ENCODE assay signal across 8 mouse cellular contexts in genomic region chr8:3514681-3515247, GRCm38 (mm10). TPM values are rescaled to one million over a fixed set of nuclear protein-coding genes. Genes with fewer than 3 reads are reported as not detected.
DNase-seq lines count a peak whose midpoint lies in the region; ATAC-seq and TF ChIP-seq lines count a peak whose summit lies in the region.

No protein-coding gene starts in this region.

- no peak overlapping the region for H3K27ac ChIP-seq in ES-E14 (ENCODE audit: insufficient read depth, low read depth, low read length, poor library complexity, severe bottlenecking)
- H3K27ac ChIP-seq in heart, embryonic 15.5 days, result 0 out of 2 replicates have a peak overlapping the region, but pooled peaks have one; percentile 11
- H3K27ac ChIP-seq in liver, embryonic 12.5 days, result peak overlapping the region; percentile 59

- DNase-seq in cerebellum, adult 11 months, result peak; percentile 47
- DNase-seq in cerebellum, postnatal 36 days, result no peak
- DNase-seq in ES-E14 (ENCODE audit: low read depth, low spot score), result no peak
- DNase-seq in retina, embryonic 14.5 days (ENCODE audit: low spot score), result no peak
- DNase-seq in left cerebral cortex, adult 11 months (ENCODE audit: low spot score), result no peak

- peak overlapping the region; percentile 58; the same call in 1 of the 2 replicates for H3K9ac ChIP-seq in ES-E14 (ENCODE audit: insufficient read depth, low read depth, low read length, poor library complexity, severe bottlenecking)
- H3K9ac ChIP-seq in heart, embryonic 15.5 days, result peak overlapping the region; percentile 34
- H3K9ac ChIP-seq in liver, embryonic 12.5 days, result peak overlapping the region; percentile 71

- no peak for ATAC-seq in heart, embryonic 15.5 days (replicated peaks; ENCODE audit: insufficient number of reproducible peaks, insufficient read depth, low FRiP score, low read depth)
- ATAC-seq in liver, embryonic 12.5 days, result no peak
- ATAC-seq in megakaryocyte-erythroid progenitor cell, adult 5-6 weeks (replicated peaks; ENCODE audit: low FRiP score, low TSS enrichment, poor library complexity, severe bottlenecking), result no peak

- peaks cover 0 to 7% of the 10 kb centered on the region in 2 experiments; a peak in 2 of 4 replicates for H3K4me1 ChIP-seq in ES-E14 (ENCODE audit: control insufficient read depth in 2 of 2, insufficient read depth in 2 of 2, low read length in 2 of 2, poor library complexity in 1 of 2)
- peaks cover 15% of the 10 kb centered on the region for H3K4me1 ChIP-seq in heart, embryonic 15.5 days (replicated peaks)
- H3K4me1 ChIP-seq in liver, embryonic 12.5 days, result peaks cover 34% of the 10 kb centered on the region

- WGBS in heart, embryonic 15.5 days, result 34% methylated on average over 13 of the region's 13 CpGs
- WGBS in liver, embryonic 12.5 days (ENCODE audit: insufficient replicate concordance), result 35% methylated on average over 13 of the region's 13 CpGs

- H3K9me3 ChIP-seq in ES-E14 (ENCODE audit: control insufficient read depth, insufficient read depth, low read depth, low read length), result no peaks in the 10 kb centered on the region
- no peaks in the 10 kb centered on the region for H3K9me3 ChIP-seq in heart, embryonic 15.5 days (replicated peaks)
- no peaks in the 10 kb centered on the region for H3K9me3 ChIP-seq in liver, embryonic 12.5 days (replicated peaks)

- in situ Hi-C loops in ES-E14 (cut with MboI; ENCODE audit: low sequenced_read_pairs in 2 of 2, unreplicated experiment in 2 of 2), result no loop called here

- peak overlapping the region; percentile 71 to 91; a peak in 3 of 4 replicates for H3K4me3 ChIP-seq in ES-E14 (ENCODE audit: insufficient read depth in 1 of 2, low read depth in 1 of 2, low read length in 2 of 2, poor library complexity in 1 of 2, severe bottlenecking in 1 of 2)
- peak overlapping the region; percentile 65 for H3K4me3 ChIP-seq in heart, embryonic 15.5 days
- peak overlapping the region; percentile 73 for H3K4me3 ChIP-seq in liver, embryonic 12.5 days

- H3K4me2 ChIP-seq in heart, embryonic 15.5 days, result peak overlapping the region; percentile 98
- peak overlapping the region; percentile 91 for H3K4me2 ChIP-seq in liver, embryonic 12.5 days

- H3K27me3 ChIP-seq in heart, embryonic 15.5 days, result no peaks in the 10 kb centered on the region
- no peaks in the 10 kb centered on the region for H3K27me3 ChIP-seq in liver, embryonic 12.5 days (replicated peaks)

- H3K36me3 ChIP-seq in ES-E14 (ENCODE audit: control insufficient read depth, insufficient read depth, low read length, poor library complexity, severe bottlenecking), result peaks cover 18% of the 10 kb centered on the region
- H3K36me3 ChIP-seq in heart, embryonic 15.5 days, result peaks cover 22% of the 10 kb centered on the region; the same call in 1 of the 2 replicates
- peaks cover 39% of the 10 kb centered on the region for H3K36me3 ChIP-seq in liver, embryonic 12.5 days

TF ChIP-seq in ES-E14, 5 proteins besides CTCF, POLR2A, EP300 and RAD21:
- TF ChIP-seq ZC3H11A (IDR thresholded peaks at IDR 0.05; ENCODE audit: borderline replicate concordance, low read depth, low read length), result no peak
- TF ChIP-seq CHD2 (IDR thresholded peaks at IDR 0.05; ENCODE audit: low read depth, low read length), result no peak
- no peak for TF ChIP-seq HCFC1 (IDR thresholded peaks at IDR 0.05; ENCODE audit: borderline replicate concordance, insufficient read depth, low read length)
- no peak for TF ChIP-seq MAFK (IDR thresholded peaks at IDR 0.05; ENCODE audit: insufficient read depth, low read depth, low read length)
- TF ChIP-seq ZNF384 (IDR thresholded peaks at IDR 0.05; ENCODE audit: low read depth, low read length), result no peak

RNA-seq across cellular contexts. Expression of gene Pnpla6, which starts 0.4 kb away (rescaled TPM):
- total RNA-seq in ES-E14 (2012; rRNA removed), result 125 and 201 TPM in 2 replicates
- polyA plus RNA-seq in heart, embryonic 15.5 days (2015; fragmentation: Nextera tagmentation; extraction: Ambion mirVana), result 14.2 and 18.6 TPM in 2 replicates
- polyA plus RNA-seq in liver, embryonic 12.5 days (2016; fragmentation: Nextera tagmentation; extraction: Ambion mirVana), result 14.7 and 17.1 TPM in 2 replicates
- total RNA-seq in megakaryocyte-erythroid progenitor cell, adult 5-6 weeks (2014; fragmentation: Nextera tagmentation), result 80.9 and 107 TPM in 2 replicates
- 28.9 and 35.4 TPM in 2 replicates for total RNA-seq in megakaryocyte-erythroid progenitor cell, adult 5-6 weeks (2017)

RNA-seq across cellular contexts. Expression of gene Mcoln1, which starts 14.5 kb away (rescaled TPM):
- 48.6 and 79.9 TPM in 2 replicates for total RNA-seq in ES-E14 (2012; rRNA removed)
- 42.3 and 54.2 TPM in 2 replicates for polyA plus RNA-seq in heart, embryonic 15.5 days (2015; fragmentation: Nextera tagmentation; extraction: Ambion mirVana)
- polyA plus RNA-seq in liver, embryonic 12.5 days (2016; fragmentation: Nextera tagmentation; extraction: Ambion mirVana), result 25.7 and 26.9 TPM in 2 replicates
- 47.2 and 49.7 TPM in 2 replicates for total RNA-seq in megakaryocyte-erythroid progenitor cell, adult 5-6 weeks (2014; fragmentation: Nextera tagmentation)
- 21.0 and 23.1 TPM in 2 replicates for total RNA-seq in megakaryocyte-erythroid progenitor cell, adult 5-6 weeks (2017)

RNA-seq across cellular contexts. Expression of gene Zfp358, which starts 21.8 kb away (rescaled TPM):
- 5.1 and 7.1 TPM in 2 replicates for total RNA-seq in ES-E14 (2012; rRNA removed)
- 26.4 and 34.9 TPM in 2 replicates for polyA plus RNA-seq in heart, embryonic 15.5 days (2015; fragmentation: Nextera tagmentation; extraction: Ambion mirVana)
- 7.9 and 8.1 TPM in 2 replicates for polyA plus RNA-seq in liver, embryonic 12.5 days (2016; fragmentation: Nextera tagmentation; extraction: Ambion mirVana)
- total RNA-seq in megakaryocyte-erythroid progenitor cell, adult 5-6 weeks (2014; fragmentation: Nextera tagmentation), result 8.8 and 9.3 TPM in 2 replicates
- 2.7 and 5.9 TPM in 2 replicates for total RNA-seq in megakaryocyte-erythroid progenitor cell, adult 5-6 weeks (2017)

RNA-seq across cellular contexts. Expression of gene Tex45, which starts 44.1 kb away (rescaled TPM):
- 0.16 TPM in 1 of 2 replicates, not detected in the other for total RNA-seq in ES-E14 (2012; rRNA removed)
- polyA plus RNA-seq in heart, embryonic 15.5 days (2015; fragmentation: Nextera tagmentation; extraction: Ambion mirVana), result not detected in 2 replicates
- polyA plus RNA-seq in liver, embryonic 12.5 days (2016; fragmentation: Nextera tagmentation; extraction: Ambion mirVana), result 0.08 TPM in 1 of 2 replicates, not detected in the other
- not detected in 2 replicates for total RNA-seq in megakaryocyte-erythroid progenitor cell, adult 5-6 weeks (2014; fragmentation: Nextera tagmentation)
- not detected in 2 replicates for total RNA-seq in megakaryocyte-erythroid progenitor cell, adult 5-6 weeks (2017)

RNA-seq across cellular contexts. Expression of gene Pex11g, which starts 47.3 kb away (rescaled TPM):
- 3.2 and 5.5 TPM in 2 replicates for total RNA-seq in ES-E14 (2012; rRNA removed)
- 5.2 and 5.8 TPM in 2 replicates for polyA plus RNA-seq in heart, embryonic 15.5 days (2015; fragmentation: Nextera tagmentation; extraction: Ambion mirVana)
- polyA plus RNA-seq in liver, embryonic 12.5 days (2016; fragmentation: Nextera tagmentation; extraction: Ambion mirVana), result 3.4 and 3.6 TPM in 2 replicates
- 2.0 and 3.0 TPM in 2 replicates for total RNA-seq in megakaryocyte-erythroid progenitor cell, adult 5-6 weeks (2014; fragmentation: Nextera tagmentation)
- total RNA-seq in megakaryocyte-erythroid progenitor cell, adult 5-6 weeks (2017), result 1.3 and 6.2 TPM in 2 replicates
